Mouse (Mus musculus) heart, embryonic 14.5 days (tissue): ENCODE results near the gene Cipc. TPM values are rescaled to one million over a fixed set of nuclear protein-coding genes. Genes with fewer than 3 reads are reported as not detected.
A peak's percentile ranks its signal among the peaks of the same experiment; 100 is the strongest.

ENCODE experiments used
- ATAC-seq: fragments of 200-750 bp; cut with Nextera tagmentation; 2 replicates; pipeline ENCODE4 v1.8.0; 2017; ENCODE audit warnings: low read depth, moderate TSS enrichment; ENCODE audit not compliant: insufficient number of reproducible peaks, insufficient read depth, low FRiP score
- H3K27ac ChIP-seq, 2 experiments: fragments of 200-500 bp in 1 of 2; fragments of 300-500 bp in 1 of 2; sonication (generic) in 1 of 2; replicated peaks in 1 of 2; 2 replicates each; pipeline ENCODE4 v1.5.1; 2012 to 2014; ENCODE audit warnings: low read depth in 2 of 2, low read length in 2 of 2, control low read depth in 1 of 2, mild to moderate bottlenecking in 1 of 2, mixed read lengths in 1 of 2; ENCODE audit not compliant: control insufficient read depth in 1 of 2, insufficient read depth in 1 of 2
- H3K27me3 ChIP-seq: fragments of 300-500 bp; sonication (generic); 2 replicates; pipeline ENCODE4 v1.6.1; 2014; ENCODE audit warnings: mild to moderate bottlenecking, low read length, control low read depth; ENCODE audit not compliant: control insufficient read depth, insufficient read depth
- H3K36me3 ChIP-seq: fragments of 300-500 bp; sonication (generic); 2 replicates; pipeline ENCODE4 v1.6.1; 2014; ENCODE audit warnings: mild to moderate bottlenecking, control low read depth, low read length, mixed read lengths; ENCODE audit not compliant: control insufficient read depth, insufficient read depth
- H3K4me1 ChIP-seq, 2 experiments: fragments of 200-500 bp in 1 of 2; fragments of 300-500 bp in 1 of 2; sonication (generic) in 1 of 2; 2 replicates each; pipeline ENCODE4 v1.6.1; 2012 to 2014; ENCODE audit warnings: low read length in 2 of 2, control low read depth in 1 of 2, mixed read lengths in 1 of 2; ENCODE audit not compliant: control insufficient read depth in 2 of 2, insufficient read depth in 2 of 2
- H3K4me2 ChIP-seq: fragments of 300-500 bp; sonication (generic); 2 replicates; pipeline ENCODE4 v1.6.1; 2014; ENCODE audit warnings: mild to moderate bottlenecking, low read length
- H3K4me3 ChIP-seq, 2 experiments: fragments of 200-500 bp in 1 of 2; fragments of 300-500 bp in 1 of 2; sonication (generic) in 1 of 2; 2 replicates each; pipeline ENCODE4 v1.5.1; 2012 to 2014; ENCODE audit warnings: low read length in 2 of 2, mild to moderate bottlenecking in 2 of 2, control low read depth in 1 of 2, low read depth in 1 of 2, moderate library complexity in 1 of 2; ENCODE audit not compliant: control insufficient read depth in 1 of 2, insufficient read depth in 1 of 2
- H3K9ac ChIP-seq: fragments of 300-500 bp; sonication (generic); 2 replicates; pipeline ENCODE4 v1.6.1; 2014; ENCODE audit warnings: mild to moderate bottlenecking, low read length
- H3K9me3 ChIP-seq: fragments of 300-500 bp; sonication (generic); 2 replicates; pipeline ENCODE4 v1.6.1; 2016; ENCODE audit warnings: low read length, control low read depth; ENCODE audit not compliant: control insufficient read depth
- WGBS: fragments of 180-500 bp; shearing (Covaris S2); extraction: QIAGEN DNeasy Blood & Tissue Kit; methylation state at CpG from one replicate; pipeline ENCODE4 v1.1.7; 2014; 5-methylcytosine and 5-hydroxymethylcytosine counted together
- polyA plus RNA-seq: library from polyadenylated mRNA; unstranded; fragments of >200 nt; fragmentation: Nextera tagmentation; extraction: Ambion mirVana; gene quantifications from 2 replicates; pipeline ENCODE4 v1.2.1, GENCODE M21; 2014

Cipc gene
- polyA plus RNA-seq, 1 experiment from 2014 or later, result 26.6 TPM

GRCm38 (mm10) chr12:86946301-86946781 is 502 bp upstream of the Cipc start:
- H3K27me3 ChIP-seq, result no peaks in the 10 kb centered on the region
- no peak for ATAC-seq
- no peaks in the 10 kb centered on the region for H3K9me3 ChIP-seq
- H3K4me2 ChIP-seq, result peak overlapping the region; percentile 91
- H3K4me1 ChIP-seq, result peaks cover 17 to 43% of the 10 kb centered on the region in 2 experiments
- 2% methylated on average over 17 of the region's 17 CpGs for WGBS
- peak overlapping the region; percentile 71 to 72 for H3K4me3 ChIP-seq
- peak overlapping the region; percentile 99 to 100 for H3K27ac ChIP-seq
- no peaks in the 10 kb centered on the region for H3K36me3 ChIP-seq
- peak overlapping the region; percentile 95 for H3K9ac ChIP-seq

DNA sequence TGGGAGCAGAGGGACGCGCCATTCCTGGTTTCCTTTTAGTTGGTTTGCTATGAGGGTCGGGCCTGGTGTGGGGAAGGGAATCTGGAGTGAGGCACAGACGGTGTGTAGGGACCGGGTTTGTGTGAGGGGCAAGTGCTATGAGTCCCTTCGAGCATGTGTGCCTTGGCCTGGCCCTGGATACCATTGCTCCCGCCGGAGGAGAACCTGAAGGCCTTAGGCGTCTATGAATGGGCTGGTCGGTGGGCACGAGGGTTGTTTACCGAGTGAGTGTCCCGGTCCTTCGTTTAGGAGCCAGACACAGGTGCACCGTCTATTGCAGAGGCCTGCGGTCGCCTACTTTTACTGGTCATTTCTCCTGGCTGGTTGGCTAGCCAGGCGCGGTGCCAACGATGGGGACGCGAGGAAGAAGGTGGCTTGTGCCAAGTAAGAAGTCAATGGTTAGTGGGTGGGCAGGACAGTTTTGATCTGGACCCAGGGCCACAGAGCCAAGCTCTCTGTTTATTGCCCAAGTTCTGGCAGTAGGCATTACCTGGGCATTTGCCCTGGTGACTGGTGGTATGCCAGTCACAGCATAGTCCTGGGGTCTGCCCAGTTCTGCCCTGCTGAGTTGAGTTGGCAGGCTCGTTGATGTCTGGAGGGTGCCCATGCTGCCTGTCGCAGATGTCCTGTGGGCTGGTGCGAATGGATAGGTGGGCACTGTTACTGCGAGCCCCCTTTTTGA is 998 bp downstream of the Cipc start:
- H3K4me3 ChIP-seq, result peak overlapping the region; percentile 71 to 72
- peak overlapping the region; percentile 77 to 84 for H3K27ac ChIP-seq
- no peak for ATAC-seq
- WGBS, result 20% methylated on average over 26 of the region's 26 CpGs
- no peaks in the 10 kb centered on the region for H3K27me3 ChIP-seq
- H3K9ac ChIP-seq, result peak overlapping the region; percentile 95
- H3K9me3 ChIP-seq, result no peaks in the 10 kb centered on the region
- H3K4me2 ChIP-seq, result peak overlapping the region; percentile 91
- peaks cover 12 to 33% of the 10 kb centered on the region in 2 experiments for H3K4me1 ChIP-seq
- H3K36me3 ChIP-seq, result peaks cover 5% of the 10 kb centered on the region

GRCm38 (mm10) chr12:86948627-86949026 is 1.8 kb downstream of the Cipc start:
- no peaks in the 10 kb centered on the region for H3K27me3 ChIP-seq
- WGBS, result 29% methylated on average over 6 of the region's 6 CpGs
- H3K9ac ChIP-seq, result peak overlapping the region; percentile 54
- H3K4me1 ChIP-seq, result peaks cover 12 to 33% of the 10 kb centered on the region in 2 experiments
- peak overlapping the region; percentile 91 for H3K4me2 ChIP-seq
- H3K27ac ChIP-seq, result peak overlapping the region; percentile 77 to 84
- no peak overlapping the region for H3K4me3 ChIP-seq
- no peaks in the 10 kb centered on the region for H3K9me3 ChIP-seq
- ATAC-seq, result no peak
- H3K36me3 ChIP-seq, result peaks cover 13% of the 10 kb centered on the region

DNA sequence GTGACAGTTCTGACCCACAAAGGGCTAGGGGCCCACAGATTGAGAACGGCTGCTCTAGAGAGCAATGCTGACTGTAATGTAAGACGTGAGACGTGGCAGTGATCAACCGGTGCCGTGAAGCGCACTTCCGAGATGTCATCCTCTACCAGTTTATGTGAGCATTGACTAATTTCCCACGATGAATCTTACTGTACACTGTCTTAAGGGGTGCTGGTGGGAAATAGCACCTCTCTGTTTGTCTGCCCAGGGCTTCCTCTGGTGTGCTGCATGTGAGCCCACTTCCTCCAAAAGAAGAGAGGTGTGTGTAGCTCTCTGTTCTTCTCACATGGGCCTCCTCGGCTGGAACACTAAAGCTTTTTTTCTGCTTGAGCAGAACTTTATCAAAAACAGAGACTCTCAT is 2.7 kb downstream of the Cipc start:
- Histone ChIP-seq H3K27ac (peak overlapping the region in 1 of 2 experiments; percentile 84; a peak in 2 of 4 replicates), H3K9ac (peak overlapping the region; percentile 54), H3K9me3 (no peaks in the 10 kb centered on the region), H3K4me1 (peaks cover 12 to 33% of the 10 kb centered on the region in 2 experiments), H3K4me3 (no peak overlapping the region), H3K27me3 (no peaks in the 10 kb centered on the region), H3K4me2 (peak overlapping the region; percentile 91; the same call in 1 of the 2 replicates), H3K36me3 (peaks cover 21% of the 10 kb centered on the region)
- 76% methylated on average over 9 of the region's 9 CpGs for WGBS
- ATAC-seq, result no peak

DNA sequence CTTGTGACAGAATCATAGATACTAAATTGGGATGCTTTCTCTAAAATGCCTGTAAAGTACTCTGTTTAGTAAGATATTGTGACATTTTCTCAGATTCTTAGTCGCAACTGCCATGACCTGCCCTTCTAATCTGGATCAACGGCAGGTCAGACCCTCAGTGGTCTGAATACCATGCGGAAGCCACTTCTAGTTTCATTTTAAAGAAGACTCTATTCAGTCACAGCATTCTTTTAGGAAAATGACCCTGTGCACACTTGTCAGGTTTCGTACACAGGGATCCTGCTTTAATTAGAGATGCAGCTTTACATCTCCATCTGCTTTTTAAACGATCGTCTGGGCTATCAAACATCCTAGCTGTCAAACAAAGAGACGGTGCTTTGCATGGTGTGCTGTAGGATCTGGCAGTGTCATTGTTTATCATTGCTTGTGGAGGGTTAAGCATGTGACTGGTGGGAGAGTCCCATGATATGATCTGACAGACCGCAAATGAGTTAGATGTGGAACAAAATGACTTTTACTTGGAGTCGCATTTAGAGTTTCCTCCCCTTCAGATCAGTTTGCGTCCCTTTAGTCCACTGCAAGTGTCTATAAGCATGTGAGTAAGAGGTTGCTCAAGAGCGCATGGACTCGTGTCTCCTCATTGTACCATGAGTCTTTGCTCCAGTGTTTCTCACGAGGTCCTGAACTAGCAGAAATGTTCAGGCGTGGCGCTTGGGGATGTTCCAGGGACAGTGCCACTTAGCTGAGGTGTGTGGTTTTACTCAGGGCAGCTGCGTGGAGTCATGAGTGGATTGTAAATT is 3.5 kb downstream of the Cipc start:
- H3K27ac ChIP-seq, result 0 out of 4 replicates have a peak overlapping the region, but pooled peaks of 1 of the 2 experiments have one; percentile 21
- ATAC-seq, result no peak
- peaks cover 12 to 35% of the 10 kb centered on the region in 2 experiments for H3K4me1 ChIP-seq
- no peaks in the 10 kb centered on the region for H3K27me3 ChIP-seq
- H3K9ac ChIP-seq, result peak overlapping the region; percentile 52; the same call in 1 of the 2 replicates
- H3K4me3 ChIP-seq, result no peak overlapping the region
- peaks cover 29% of the 10 kb centered on the region for H3K36me3 ChIP-seq
- peak overlapping the region; percentile 43 for H3K4me2 ChIP-seq
- no peaks in the 10 kb centered on the region for H3K9me3 ChIP-seq
- 72% methylated on average over 16 of the region's 16 CpGs for WGBS

GRCm38 (mm10) chr12:86950961-86951360 is 4.1 kb downstream of the Cipc start:
- Histone ChIP-seq H3K4me2 (no peak overlapping the region), H3K4me1 (peaks cover 12 to 37% of the 10 kb centered on the region in 2 experiments), H3K27me3 (no peaks in the 10 kb centered on the region), H3K9me3 (no peaks in the 10 kb centered on the region), H3K4me3 (no peak overlapping the region), H3K27ac (0 out of 4 replicates have a peak overlapping the region, but pooled peaks of 1 of the 2 experiments have one; percentile 21), H3K9ac (no peak overlapping the region), H3K36me3 (peaks cover 33% of the 10 kb centered on the region)
- WGBS, result 96% methylated on average over 3 of the region's 3 CpGs
- ATAC-seq, result no peak

- Histone ChIP-seq H3K27ac (no peak overlapping the region), H3K4me1 (peaks cover 17 to 42% of the 10 kb centered on the region in 2 experiments), H3K4me2 (no peak overlapping the region), H3K9me3 (no peaks in the 10 kb centered on the region), H3K4me3 (no peak overlapping the region), H3K9ac (no peak overlapping the region), H3K27me3 (no peaks in the 10 kb centered on the region), H3K36me3 (peaks cover 45% of the 10 kb centered on the region)
- ATAC-seq, result no peak
- 88% methylated on average over 10 of the region's 10 CpGs for WGBS
These were observed 5.5 kb downstream of the Cipc start for GRCm38 (mm10) chr12:86952331-86952850.
